ENCODE assay signal across 8 mouse cellular contexts in genomic region chr5:123974616-123975111, GRCm38 (mm10). TPM values are rescaled to one million over a fixed set of nuclear protein-coding genes. Genes with fewer than 3 reads are reported as not detected.
DNase-seq lines count a peak whose midpoint lies in the region; ATAC-seq and TF ChIP-seq lines count a peak whose summit lies in the region.

No protein-coding gene starts in this region.

- WGBS in hindbrain, embryonic 11.5 days: 35% methylated on average over 11 of the region's 11 CpGs
- WGBS in liver, postnatal 0 days (ENCODE audit: insufficient replicate concordance): 18% methylated on average over 11 of the region's 11 CpGs
- 14% methylated on average over 11 of the region's 11 CpGs for WGBS in neural tube, embryonic 15.5 days

- TF ChIP-seq EP300 in liver, postnatal 0 days (IDR thresholded peaks at IDR 0.05; ENCODE audit: low read depth): 0 out of 2 replicates have a peak, but pooled peaks have one; percentile 16

- H3K4me3 ChIP-seq in hindbrain, embryonic 11.5 days (ENCODE audit: low read depth, low read length): peak overlapping the region; percentile 61
- peak overlapping the region; percentile 72 for H3K4me3 ChIP-seq in liver, postnatal 0 days (ENCODE audit: low read depth, low read length)
- peak overlapping the region; percentile 71 for H3K4me3 ChIP-seq in neural tube, embryonic 15.5 days (replicated peaks)

- no peak for TF ChIP-seq CTCF in liver, postnatal 0 days (IDR thresholded peaks at IDR 0.05; ENCODE audit: low read depth)

- no peak for ATAC-seq in cerebellum, adult (ENCODE audit: insufficient number of reproducible peaks, low FRiP score, low TSS enrichment)
- ATAC-seq in hindbrain, embryonic 11.5 days (ENCODE audit: low FRiP score): no peak
- no peak for ATAC-seq in liver, postnatal 0 days
- no peak for ATAC-seq in neural tube, embryonic 15.5 days (ENCODE audit: low FRiP score)

- H3K9me3 ChIP-seq in hindbrain, embryonic 11.5 days (ENCODE audit: control insufficient read depth, low read length): no peaks in the 10 kb centered on the region
- H3K9me3 ChIP-seq in liver, postnatal 0 days (ENCODE audit: low read length): no peaks in the 10 kb centered on the region
- H3K9me3 ChIP-seq in neural tube, embryonic 15.5 days (replicated peaks): no peaks in the 10 kb centered on the region

- DNase-seq in cerebellum, postnatal 14 days: peak; percentile 67 to 69
- DNase-seq in T-cell, adult 2 months (ENCODE audit: low spot score): peak; percentile 55
- no peak for DNase-seq in hindbrain, embryonic 11.5 days (ENCODE audit: low spot score)
- no peak for DNase-seq in liver, postnatal 0 days
- DNase-seq in embryo, embryonic 10.5 days (ENCODE audit: low spot score): no peak
- no peak for DNase-seq in c-Kit-positive CD71-positive TER-119-positive erythroid progenitor cells, embryonic 14.5 days (ENCODE audit: low spot score)

- peaks cover 8% of the 10 kb centered on the region; the same call in 1 of the 2 replicates for H3K27me3 ChIP-seq in hindbrain, embryonic 11.5 days (ENCODE audit: control insufficient read depth, insufficient read depth, low read length)
- H3K27me3 ChIP-seq in liver, postnatal 0 days (ENCODE audit: insufficient read depth, low read length): peaks cover 6% of the 10 kb centered on the region; the same call in 1 of the 2 replicates
- H3K27me3 ChIP-seq in neural tube, embryonic 15.5 days (replicated peaks): peaks cover 22% of the 10 kb centered on the region; the same call in 1 of the 2 replicates

- no peak overlapping the region for H3K9ac ChIP-seq in hindbrain, embryonic 11.5 days (ENCODE audit: low read depth, low read length)
- peak overlapping the region; percentile 10; the same call in 1 of the 2 replicates for H3K9ac ChIP-seq in liver, postnatal 0 days (replicated peaks)
- peak overlapping the region; percentile 73; the same call in 1 of the 2 replicates for H3K9ac ChIP-seq in neural tube, embryonic 15.5 days (replicated peaks)

- H3K27ac ChIP-seq in hindbrain, embryonic 11.5 days (ENCODE audit: low read depth, low read length): no peak overlapping the region
- peak overlapping the region; percentile 91 for H3K27ac ChIP-seq in liver, postnatal 0 days (ENCODE audit: low read depth)
- H3K27ac ChIP-seq in neural tube, embryonic 15.5 days (replicated peaks): no peak overlapping the region

- peak overlapping the region; percentile 92 for H3K4me2 ChIP-seq in hindbrain, embryonic 11.5 days (replicated peaks; ENCODE audit: low read depth, low read length)
- H3K4me2 ChIP-seq in liver, postnatal 0 days (ENCODE audit: low read depth, low read length): peak overlapping the region; percentile 89
- H3K4me2 ChIP-seq in neural tube, embryonic 15.5 days: peak overlapping the region; percentile 80

- H3K4me1 ChIP-seq in hindbrain, embryonic 11.5 days (replicated peaks; ENCODE audit: control insufficient read depth, insufficient read depth, low read length): peaks cover 3% of the 10 kb centered on the region
- peaks cover 30% of the 10 kb centered on the region for H3K4me1 ChIP-seq in liver, postnatal 0 days (ENCODE audit: insufficient read depth)
- H3K4me1 ChIP-seq in neural tube, embryonic 15.5 days: peaks cover 22% of the 10 kb centered on the region

- H3K36me3 ChIP-seq in hindbrain, embryonic 11.5 days (ENCODE audit: control insufficient read depth, insufficient read depth, low read length): no peaks in the 10 kb centered on the region
- no peaks in the 10 kb centered on the region for H3K36me3 ChIP-seq in liver, postnatal 0 days (replicated peaks; ENCODE audit: insufficient read depth, low read length)
- no peaks in the 10 kb centered on the region for H3K36me3 ChIP-seq in neural tube, embryonic 15.5 days

RNA-seq across cellular contexts. Expression of gene Hip1r, which starts 1.2 kb away (rescaled TPM):
- polyA plus RNA-seq in hindbrain, embryonic 11.5 days (2014; fragmentation: Nextera tagmentation; extraction: Ambion mirVana): 6.0 and 9.7 TPM in 2 replicates
- polyA plus RNA-seq in liver, postnatal 0 days (2015; fragmentation: Nextera tagmentation; extraction: Ambion mirVana): 10.1 and 13.5 TPM in 2 replicates
- polyA plus RNA-seq in neural tube, embryonic 15.5 days (2015; fragmentation: Nextera tagmentation; extraction: Ambion mirVana): 24.1 and 31.0 TPM in 2 replicates

RNA-seq across cellular contexts. Expression of gene Ccdc62, which starts 44.2 kb away (rescaled TPM):
- polyA plus RNA-seq in hindbrain, embryonic 11.5 days (2014; fragmentation: Nextera tagmentation; extraction: Ambion mirVana): 4.3 and 5.4 TPM in 2 replicates
- 3.1 and 3.2 TPM in 2 replicates for polyA plus RNA-seq in liver, postnatal 0 days (2015; fragmentation: Nextera tagmentation; extraction: Ambion mirVana)
- 5.0 and 6.6 TPM in 2 replicates for polyA plus RNA-seq in neural tube, embryonic 15.5 days (2015; fragmentation: Nextera tagmentation; extraction: Ambion mirVana)

RNA-seq across cellular contexts. Expression of gene Gm43518, which starts 47.4 kb away (rescaled TPM):
- polyA plus RNA-seq in hindbrain, embryonic 11.5 days (2014; fragmentation: Nextera tagmentation; extraction: Ambion mirVana): 1.5 and 2.4 TPM in 2 replicates
- polyA plus RNA-seq in liver, postnatal 0 days (2015; fragmentation: Nextera tagmentation; extraction: Ambion mirVana): 0.41 and 0.67 TPM in 2 replicates
- polyA plus RNA-seq in neural tube, embryonic 15.5 days (2015; fragmentation: Nextera tagmentation; extraction: Ambion mirVana): 4.3 and 5.9 TPM in 2 replicates

RNA-seq across cellular contexts. Expression of gene Vps37b, which starts 57.4 kb away (rescaled TPM):
- polyA plus RNA-seq in hindbrain, embryonic 11.5 days (2014; fragmentation: Nextera tagmentation; extraction: Ambion mirVana): 38.3 and 48.8 TPM in 2 replicates
- 16.4 and 17.6 TPM in 2 replicates for polyA plus RNA-seq in liver, postnatal 0 days (2015; fragmentation: Nextera tagmentation; extraction: Ambion mirVana)
- polyA plus RNA-seq in neural tube, embryonic 15.5 days (2015; fragmentation: Nextera tagmentation; extraction: Ambion mirVana): 48.8 and 50.4 TPM in 2 replicates

Comparison
In these comparisons a context has a peak if more than half of its experiments do, and no peak if none do; other contexts are left out.
1. DNase-seq: peak in cerebellum, postnatal 14 days (2 of 2) and T-cell, adult 2 months (single experiment); none in hindbrain, embryonic 11.5 days (single experiment), liver, postnatal 0 days (single experiment), embryo, embryonic 10.5 days (single experiment) and c-Kit-positive CD71-positive TER-119-positive erythroid progenitor cells, embryonic 14.5 days (single experiment).
2. Peak in every context shown above with its lines, with median percentiles within 50 percentile points of each other: H3K4me2 ChIP-seq and H3K4me3 ChIP-seq.